Mouse (Mus musculus): Measurements from ENCODE around the gene Mark2. TPM values are rescaled to one million over a fixed set of nuclear protein-coding genes. Genes with fewer than 3 reads are reported as not detected.

The Mark2 gene
- polyA plus RNA-seq, 1 experiment from 2014 or later = 54.4 TPM

- 55% methylated on average over 7 of the region's 7 CpGs for WGBS
- Histone ChIP-seq H3K27ac (peak overlapping the region; percentile 59; the same call in 1 of the 2 replicates), H3K9ac (replicated peaks) (0 out of 2 replicates have a peak overlapping the region, but pooled peaks have one; percentile 23), H3K4me3 (replicated peaks) (no peak overlapping the region), H3K4me1 (replicated peaks) (peaks cover 42% of the 10 kb centered on the region), H3K36me3 (peaks cover 100% of the 10 kb centered on the region), H3K9me3 (no peaks in the 10 kb centered on the region), H3K27me3 (no peaks in the 10 kb centered on the region), H3K4me2 (no peak overlapping the region)
- ATAC-seq (ENCODE audit: insufficient number of reproducible peaks, insufficient read depth, low FRiP score, low TSS enrichment, low read depth) = no peak
Measured at GRCm38 (mm10) chr19:7275131-7275789, 66.4 kb downstream of the Mark2 start.

GRCm38 (mm10) chr19:7274326-7274990, 67.2 kb downstream of the Mark2 start:
- Histone ChIP-seq H3K9ac (replicated peaks) (peak overlapping the region; percentile 23; the same call in 1 of the 2 replicates), H3K4me2 (no peak overlapping the region), H3K27me3 (no peaks in the 10 kb centered on the region), H3K9me3 (no peaks in the 10 kb centered on the region), H3K4me1 (replicated peaks) (peaks cover 50% of the 10 kb centered on the region), H3K27ac (peak overlapping the region; percentile 59; the same call in 1 of the 2 replicates), H3K4me3 (replicated peaks) (no peak overlapping the region), H3K36me3 (peaks cover 98% of the 10 kb centered on the region)
- WGBS = 82% methylated on average over 13 of the region's 13 CpGs
- no peak for ATAC-seq (ENCODE audit: insufficient number of reproducible peaks, insufficient read depth, low FRiP score, low TSS enrichment, low read depth)

- Histone ChIP-seq H3K4me3 (replicated peaks) (no peak overlapping the region), H3K27ac (no peak overlapping the region), H3K4me1 (replicated peaks) (peaks cover 51% of the 10 kb centered on the region), H3K9me3 (no peaks in the 10 kb centered on the region), H3K27me3 (no peaks in the 10 kb centered on the region), H3K9ac (replicated peaks) (no peak overlapping the region), H3K36me3 (peaks cover 88% of the 10 kb centered on the region), H3K4me2 (no peak overlapping the region)
- ATAC-seq (ENCODE audit: insufficient number of reproducible peaks, insufficient read depth, low FRiP score, low TSS enrichment, low read depth) = no peak
- 94% methylated on average over 4 of the region's 4 CpGs for WGBS
Measured at GRCm38 (mm10) chr19:7273486-7273885, 68.2 kb downstream of the Mark2 start.

- WGBS = 2% methylated on average over 11 of the region's 11 CpGs
- H3K27ac ChIP-seq = peak overlapping the region; percentile 98
- peaks cover 48% of the 10 kb centered on the region for H3K36me3 ChIP-seq
- peak overlapping the region; percentile 91 for H3K4me3 ChIP-seq (replicated peaks)
- no peaks in the 10 kb centered on the region for H3K27me3 ChIP-seq
- H3K4me2 ChIP-seq = peak overlapping the region; percentile 87
- peak; percentile 3; the same call in 1 of the 2 replicates for ATAC-seq (ENCODE audit: insufficient number of reproducible peaks, insufficient read depth, low FRiP score, low TSS enrichment, low read depth)
- H3K9ac ChIP-seq (replicated peaks) = peak overlapping the region; percentile 96
- peaks cover 58% of the 10 kb centered on the region for H3K4me1 ChIP-seq (replicated peaks)
- no peaks in the 10 kb centered on the region for H3K9me3 ChIP-seq
Measured at GRCm38 (mm10) chr19:7269290-7270044, 72.2 kb downstream of the Mark2 start.

- ATAC-seq (ENCODE audit: insufficient number of reproducible peaks, insufficient read depth, low FRiP score, low TSS enrichment, low read depth) = peak; percentile 17; the same call in 1 of the 2 replicates
- Histone ChIP-seq H3K4me3 (replicated peaks) (peak overlapping the region; percentile 91), H3K9ac (replicated peaks) (peak overlapping the region; percentile 96), H3K27me3 (no peaks in the 10 kb centered on the region), H3K4me2 (peak overlapping the region; percentile 87), H3K27ac (peak overlapping the region; percentile 98), H3K4me1 (replicated peaks) (peaks cover 60% of the 10 kb centered on the region), H3K36me3 (peaks cover 41% of the 10 kb centered on the region), H3K9me3 (no peaks in the 10 kb centered on the region)
- WGBS = under 1% methylated on average over 30 of the region's 30 CpGs
Measured at GRCm38 (mm10) chr19:7268722-7269090, 73.0 kb downstream of the Mark2 start.

GRCm38 (mm10) chr19:7267781-7268721, 73.6 kb downstream of the Mark2 start:
- no peaks in the 10 kb centered on the region for H3K9me3 ChIP-seq
- H3K27ac ChIP-seq = peak overlapping the region; percentile 98
- under 1% methylated on average over 74 of the region's 97 CpGs for WGBS
- peak overlapping the region; percentile 96 for H3K9ac ChIP-seq (replicated peaks)
- peak overlapping the region; percentile 91 for H3K4me3 ChIP-seq (replicated peaks)
- H3K36me3 ChIP-seq = peaks cover 34% of the 10 kb centered on the region
- peaks cover 60% of the 10 kb centered on the region for H3K4me1 ChIP-seq (replicated peaks)
- no peaks in the 10 kb centered on the region for H3K27me3 ChIP-seq
- H3K4me2 ChIP-seq = peak overlapping the region; percentile 87
- peak; percentile 39 for ATAC-seq (ENCODE audit: insufficient number of reproducible peaks, insufficient read depth, low FRiP score, low TSS enrichment, low read depth)

- peak; percentile 13; the same call in 1 of the 2 replicates for ATAC-seq (ENCODE audit: insufficient number of reproducible peaks, insufficient read depth, low FRiP score, low TSS enrichment, low read depth)
- peaks cover 6% of the 10 kb centered on the region; the same call in 1 of the 2 replicates for H3K9me3 ChIP-seq
- peak within 1 kb of the TSS; percentile 91 for H3K4me3 ChIP-seq (replicated peaks)
- H3K27me3 ChIP-seq = no peaks in the 10 kb centered on the region
- peak within 1 kb of the TSS; percentile 98 for H3K27ac ChIP-seq
- peak within 1 kb of the TSS; percentile 87 for H3K4me2 ChIP-seq
- 1% methylated on average over 28 of the region's 28 CpGs for WGBS
- H3K9ac ChIP-seq (replicated peaks) = peak within 1 kb of the TSS; percentile 96
- peaks cover 60% of the 10 kb centered on the region for H3K4me1 ChIP-seq (replicated peaks)
- H3K36me3 ChIP-seq = peaks cover 26% of the 10 kb centered on the region
Measured at GRCm38 (mm10) chr19:7267091-7267741, 74.4 kb downstream of the Mark2 start, which contains the start of gene Rcor2. Gene Rcor2, plus strand, starts transcription at chr19:7267325.

- 44% methylated on average over 4 of the region's 4 CpGs for WGBS
- Histone ChIP-seq H3K9ac (replicated peaks) (no peak overlapping the region; the same call in 1 of the 2 replicates), H3K4me1 (replicated peaks) (peaks cover 60% of the 10 kb centered on the region), H3K27ac (peak overlapping the region; percentile 98), H3K9me3 (peaks cover 7% of the 10 kb centered on the region; the same call in 1 of the 2 replicates), H3K4me3 (replicated peaks) (no peak overlapping the region), H3K4me2 (peak overlapping the region; percentile 87), H3K27me3 (no peaks in the 10 kb centered on the region), H3K36me3 (peaks cover 18% of the 10 kb centered on the region)
- no peak for ATAC-seq (ENCODE audit: insufficient number of reproducible peaks, insufficient read depth, low FRiP score, low TSS enrichment, low read depth)
Measured at GRCm38 (mm10) chr19:7266421-7266831, 75.2 kb downstream of the Mark2 start.

GRCm38 (mm10) chr19:7265478-7266191, 76.0 kb downstream of the Mark2 start:
- Histone ChIP-seq H3K4me1 (replicated peaks) (peaks cover 56% of the 10 kb centered on the region), H3K36me3 (peaks cover 10% of the 10 kb centered on the region), H3K4me2 (peak overlapping the region; percentile 87), H3K4me3 (replicated peaks) (0 out of 2 replicates have a peak overlapping the region, but pooled peaks have one; percentile 4), H3K9me3 (peaks cover 7% of the 10 kb centered on the region; the same call in 1 of the 2 replicates), H3K27ac (peak overlapping the region; percentile 98), H3K27me3 (no peaks in the 10 kb centered on the region), H3K9ac (replicated peaks) (no peak overlapping the region; the same call in 1 of the 2 replicates)
- whole genome bisulfite sequencing = 19% methylated on average over 14 of the region's 14 CpGs
- no peak for ATAC-seq (ENCODE audit: insufficient number of reproducible peaks, insufficient read depth, low FRiP score, low TSS enrichment, low read depth)

All from limb, embryonic 12.5 days (tissue).